Mouse (Mus musculus): ENCODE results near the gene Tnfaip3. TPM values are rescaled to one million over a fixed set of nuclear protein-coding genes. Genes with fewer than 3 reads are reported as not detected.

The Tnfaip3 gene
- polyA plus RNA-seq, 1 experiment: 1.5 TPM

DNA sequence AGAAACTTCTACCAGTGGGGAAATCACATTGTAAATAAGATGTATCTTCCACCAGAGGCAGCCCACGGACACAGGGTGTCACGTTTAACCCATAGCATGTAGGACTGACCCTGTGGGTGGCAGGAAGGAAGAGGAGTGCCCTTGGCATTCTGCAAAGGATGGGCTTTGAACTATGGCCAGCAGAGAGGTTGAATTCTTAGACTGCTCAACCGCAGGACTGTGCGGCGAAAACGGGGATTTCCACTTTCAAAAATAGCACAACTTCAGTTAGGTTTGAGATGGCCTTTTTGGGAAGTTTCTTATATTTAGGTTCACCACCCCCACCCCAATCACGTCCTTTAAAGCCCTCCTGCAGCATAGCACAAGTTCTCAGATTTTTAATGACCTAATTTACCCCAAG is 50.6 kb downstream of the Tnfaip3 start:
- Histone ChIP-seq H3K36me3 (ENCODE audit: control insufficient read depth, insufficient read depth, low read length) (no peaks in the 10 kb centered on the region), H3K4me1 (ENCODE audit: control insufficient read depth, insufficient read depth, low read length) (no peaks in the 10 kb centered on the region), H3K27me3 (ENCODE audit: control insufficient read depth, insufficient read depth, low read length) (no peaks in the 10 kb centered on the region), H3K27ac (ENCODE audit: control insufficient read depth, insufficient read depth, low read depth, low read length) (no peak overlapping the region), H3K4me3 (ENCODE audit: control insufficient read depth, low read depth, low read length) (no peak overlapping the region)
- TF ChIP-seq CTCF (IDR thresholded peaks at IDR 0.05; ENCODE audit: control insufficient read depth, insufficient read depth, insufficient replicate concordance, low read depth, low read length) (no peak), POLR2A (IDR thresholded peaks at IDR 0.05; ENCODE audit: control insufficient read depth, low read depth, low read length) (no peak)

DNA sequence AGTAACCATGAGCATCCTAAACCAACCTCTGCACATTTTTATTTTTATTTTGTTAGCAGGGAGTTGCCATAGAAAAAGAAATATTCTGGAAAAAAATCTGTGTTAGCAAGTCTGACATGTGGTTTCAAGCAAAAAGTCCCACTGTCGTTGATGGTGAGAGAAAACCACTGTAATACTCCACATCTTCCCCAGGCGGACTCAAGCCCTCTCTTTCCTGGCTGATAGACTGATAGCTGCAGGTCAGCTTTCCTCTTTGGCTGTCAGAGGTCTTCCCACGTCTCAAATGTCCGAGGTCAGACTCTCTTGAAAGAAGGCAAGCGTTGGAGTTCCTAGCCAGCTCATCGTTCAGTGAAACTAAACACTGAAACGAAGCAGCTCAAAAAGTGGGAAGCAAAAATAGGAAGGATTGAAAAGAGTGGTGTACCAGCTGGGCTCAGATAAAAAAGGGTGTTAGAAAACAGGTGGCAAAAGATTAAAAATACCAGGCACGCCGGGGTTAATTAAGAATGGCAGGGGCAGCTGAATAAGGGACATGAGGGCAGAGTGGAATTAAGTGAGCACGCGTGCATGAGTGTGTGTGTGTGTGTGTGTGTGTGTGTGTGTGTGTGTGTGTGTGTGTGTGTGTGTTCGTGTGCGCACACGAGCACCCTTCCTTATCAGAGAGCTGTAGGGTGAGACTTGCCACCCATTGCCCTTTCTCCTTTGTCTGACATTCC is 55.5 kb downstream of the Tnfaip3 start:
- Histone ChIP-seq H3K27me3 (ENCODE audit: control insufficient read depth, insufficient read depth, low read length) (no peaks in the 10 kb centered on the region), H3K4me1 (ENCODE audit: control insufficient read depth, insufficient read depth, low read length) (no peaks in the 10 kb centered on the region), H3K36me3 (ENCODE audit: control insufficient read depth, insufficient read depth, low read length) (no peaks in the 10 kb centered on the region), H3K27ac (ENCODE audit: control insufficient read depth, insufficient read depth, low read depth, low read length) (no peak overlapping the region), H3K4me3 (ENCODE audit: control insufficient read depth, low read depth, low read length) (no peak overlapping the region)
- TF ChIP-seq CTCF (IDR thresholded peaks at IDR 0.05; ENCODE audit: control insufficient read depth, insufficient read depth, insufficient replicate concordance, low read depth, low read length) (no peak), POLR2A (IDR thresholded peaks at IDR 0.05; ENCODE audit: control insufficient read depth, low read depth, low read length) (no peak)

- Histone ChIP-seq H3K4me3 (ENCODE audit: control insufficient read depth, low read depth, low read length) (no peak overlapping the region), H3K27me3 (ENCODE audit: control insufficient read depth, insufficient read depth, low read length) (no peaks in the 10 kb centered on the region), H3K27ac (ENCODE audit: control insufficient read depth, insufficient read depth, low read depth, low read length) (no peak overlapping the region), H3K4me1 (ENCODE audit: control insufficient read depth, insufficient read depth, low read length) (no peaks in the 10 kb centered on the region), H3K36me3 (ENCODE audit: control insufficient read depth, insufficient read depth, low read length) (no peaks in the 10 kb centered on the region)
- no peak for TF ChIP-seq CTCF (IDR thresholded peaks at IDR 0.05; ENCODE audit: control insufficient read depth, insufficient read depth, insufficient replicate concordance, low read depth, low read length)
- no peak for TF ChIP-seq POLR2A (IDR thresholded peaks at IDR 0.05; ENCODE audit: control insufficient read depth, low read depth, low read length)
Observed at GRCm38 (mm10) chr10:18953706-18954071, 61.8 kb downstream of the Tnfaip3 start.

DNA sequence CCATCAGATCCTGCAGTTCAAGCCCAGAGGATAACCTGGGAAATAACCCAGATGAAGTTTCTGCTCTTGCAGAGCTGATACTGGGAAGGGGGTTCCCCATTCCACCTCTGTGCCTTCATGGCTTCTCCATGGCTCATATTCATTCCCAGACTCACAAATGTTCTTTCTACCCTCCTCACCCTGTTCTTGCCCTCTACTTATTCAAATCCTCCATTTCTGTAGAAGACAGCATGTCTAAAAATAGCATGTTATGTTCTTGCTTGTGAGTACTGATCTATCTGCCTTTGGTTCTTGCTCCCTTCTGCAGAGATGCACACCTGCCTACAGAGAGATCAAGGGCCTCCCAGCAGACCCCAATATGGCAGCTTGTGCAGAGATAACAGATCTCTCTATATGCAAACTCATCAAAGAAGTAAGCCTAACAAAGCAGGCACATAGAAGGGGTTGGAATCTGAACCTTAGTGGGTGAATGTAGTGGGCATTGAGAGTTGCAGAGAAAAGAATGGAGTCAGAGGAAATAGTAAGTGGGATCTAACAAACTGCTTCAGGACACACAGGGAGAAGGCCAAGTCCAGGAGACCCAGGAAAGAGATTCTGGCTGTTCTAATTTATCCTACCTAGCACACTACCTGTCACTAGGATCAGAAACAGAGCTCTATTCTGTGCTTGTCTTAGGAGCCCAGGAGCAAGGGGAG is 62.3 kb downstream of the Tnfaip3 start:
- Histone ChIP-seq H3K4me3 (ENCODE audit: control insufficient read depth, low read depth, low read length) (no peak overlapping the region), H3K4me1 (ENCODE audit: control insufficient read depth, insufficient read depth, low read length) (no peaks in the 10 kb centered on the region), H3K36me3 (ENCODE audit: control insufficient read depth, insufficient read depth, low read length) (no peaks in the 10 kb centered on the region), H3K27me3 (ENCODE audit: control insufficient read depth, insufficient read depth, low read length) (no peaks in the 10 kb centered on the region), H3K27ac (ENCODE audit: control insufficient read depth, insufficient read depth, low read depth, low read length) (no peak overlapping the region)
- TF ChIP-seq CTCF (IDR thresholded peaks at IDR 0.05; ENCODE audit: control insufficient read depth, insufficient read depth, insufficient replicate concordance, low read depth, low read length): no peak

Other genes starting within 250 kb of the Tnfaip3 start
- 9.2 and 10.5 TPM in 2 replicates for gene Gm4922, start 228.9 kb downstream of the Tnfaip3 start, polyA plus RNA-seq (2012; rRNA removed)
- gene Perp, start 170.6 kb downstream of the Tnfaip3 start, polyA plus RNA-seq (2012; rRNA removed): 1.3 and 3.9 TPM in 2 replicates